Mouse (Mus musculus) cerebellum, adult 18-20 months (tissue): ENCODE results near the gene Chrnb2.
"Not testable (repeated sequence)": the region's sequence is repeated elsewhere in the genome, so short reads cannot be mapped to it uniquely, and the experiment has no call there.

Source experiments
- DNase-seq, 2 experiments: peaks; one replicate each; pipeline ENCODE4 v3.0.0; 2021

The Chrnb2 gene

DNA sequence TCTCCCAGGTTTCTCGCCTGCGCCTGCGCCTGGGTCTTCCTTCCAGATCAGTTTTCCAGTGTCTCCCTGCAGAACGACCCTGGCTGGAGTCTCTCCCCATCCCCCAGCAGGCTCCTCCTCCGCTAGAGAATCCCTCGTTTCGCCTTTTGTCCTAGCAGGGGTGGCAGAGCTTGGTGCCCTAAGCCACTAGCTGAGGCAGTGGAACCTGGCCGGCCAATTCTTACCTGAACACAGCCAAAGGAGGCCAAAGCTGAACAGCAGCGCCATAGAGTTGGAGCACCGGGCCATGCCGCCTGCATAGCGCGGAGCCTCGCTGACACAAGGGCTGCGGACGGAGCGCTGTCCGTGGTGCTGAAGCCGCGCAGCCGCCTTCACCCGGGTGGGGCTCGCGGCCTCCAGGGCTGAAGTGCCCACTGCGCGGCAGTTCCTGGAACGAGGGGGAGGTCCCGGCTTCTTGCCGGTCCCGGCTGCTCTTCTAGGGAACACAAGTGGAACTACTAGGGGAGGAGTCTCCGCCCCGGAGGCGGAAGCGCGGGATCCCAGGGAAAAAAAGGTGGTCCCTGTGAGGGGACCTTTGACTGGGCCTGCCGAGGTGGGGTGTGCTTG lies at the start of gene Chrnb2:
Chrnb2 (minus strand) TSS at position 514 of the 606 bp plus-strand sequence.
- peak; percentile 65 to 74 for DNase-seq

DNA sequence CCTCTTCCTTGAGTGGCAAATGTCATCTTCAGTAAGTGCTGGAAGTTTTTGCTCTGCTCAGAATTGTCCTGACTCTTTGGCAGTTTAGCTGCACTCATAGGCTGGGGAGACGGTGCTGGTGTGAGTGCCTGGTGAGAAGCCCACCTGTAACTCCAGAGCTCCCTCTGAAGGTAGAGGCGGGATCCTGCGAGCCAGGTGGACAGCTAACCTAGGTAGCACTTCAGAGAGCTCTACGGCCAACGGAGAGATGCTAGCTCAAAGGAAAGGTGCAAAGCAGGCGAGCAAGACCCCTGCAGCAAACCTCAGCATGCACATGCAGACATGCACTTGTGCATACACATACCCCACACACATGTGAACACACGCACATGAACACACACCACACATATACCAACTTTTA lies 49.6 kb upstream of the Chrnb2 start:
- DNase-seq: no peak

DNA sequence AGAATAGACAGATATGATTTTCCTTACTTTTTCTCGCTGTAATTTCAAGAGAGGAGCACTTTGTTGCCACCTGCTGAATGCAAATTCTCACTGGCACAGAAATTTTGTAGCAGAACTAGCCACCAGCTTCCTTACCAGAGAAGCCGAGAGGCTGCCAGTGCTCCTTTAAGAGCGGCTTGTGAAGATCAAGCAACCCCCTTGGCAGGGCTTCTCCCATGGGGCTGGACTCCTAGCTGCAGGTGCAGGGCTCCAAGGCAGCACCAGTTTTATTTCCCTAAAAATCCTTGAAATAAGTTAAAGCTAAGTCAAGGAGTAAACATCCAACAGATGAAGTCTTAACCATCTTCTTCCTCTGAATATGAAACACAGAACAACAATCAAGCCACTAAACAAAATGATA lies 47.7 kb upstream of the Chrnb2 start:
- no peak for DNase-seq

DNA sequence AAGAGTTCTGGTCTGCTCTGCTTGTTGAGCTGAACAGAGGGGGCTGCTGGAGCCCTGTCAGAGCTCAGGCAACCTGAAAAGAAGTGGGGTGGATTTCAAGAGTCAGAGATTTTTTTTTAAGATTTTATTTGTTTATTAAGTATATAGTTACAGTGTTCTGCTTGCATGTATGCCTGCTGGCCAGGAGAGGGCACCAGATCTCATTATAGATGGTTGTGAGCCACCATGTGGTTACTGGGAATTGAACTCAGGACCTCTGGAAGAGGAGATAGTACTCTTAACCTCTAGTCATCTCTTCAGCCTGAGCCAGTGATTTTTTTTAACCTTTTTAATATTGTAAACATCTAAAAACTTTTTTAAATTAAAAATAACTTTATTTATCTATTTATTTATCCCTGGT lies 46.4 kb upstream of the Chrnb2 start:
- no peak for DNase-seq

DNA sequence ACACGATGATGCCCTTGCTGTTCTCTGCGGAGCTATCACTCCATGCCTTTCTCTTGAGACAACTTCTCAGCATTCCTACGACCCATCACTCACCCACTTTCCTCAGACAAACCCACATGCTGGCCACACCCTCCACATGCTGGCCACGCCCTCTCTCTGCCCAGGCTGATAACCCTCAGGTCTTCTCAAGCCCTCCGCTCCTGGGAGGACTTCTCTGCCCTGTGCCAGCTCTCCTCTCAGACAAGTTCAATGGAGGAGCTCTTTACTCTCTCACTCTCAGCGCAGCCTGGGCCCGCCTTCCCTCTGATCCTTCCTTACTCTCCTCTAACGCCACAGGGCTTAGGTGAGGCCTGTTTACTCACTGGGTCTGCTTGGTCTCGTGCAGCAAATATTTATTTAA lies 44.2 kb upstream of the Chrnb2 start:
- DNase-seq: no peak

DNA sequence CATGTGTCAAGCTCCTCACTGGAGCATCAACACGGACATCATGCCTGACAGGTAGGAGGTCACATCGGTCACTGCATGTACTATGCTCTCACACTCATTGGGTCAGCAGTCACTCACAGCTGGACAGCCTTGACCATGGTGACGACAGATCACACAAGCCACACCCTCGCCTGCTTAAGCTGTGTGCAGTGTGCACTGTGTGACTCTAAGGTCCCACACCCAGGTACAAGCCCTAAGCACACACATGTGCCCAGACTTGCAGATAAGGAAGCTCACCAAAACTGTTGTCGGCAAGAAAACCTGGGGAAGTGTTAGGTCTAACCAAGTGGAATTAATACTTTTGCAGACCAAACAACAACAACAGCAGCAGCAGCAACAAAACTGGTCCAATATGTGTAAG lies 43.4 kb upstream of the Chrnb2 start:
- DNase-seq: no peak

DNA sequence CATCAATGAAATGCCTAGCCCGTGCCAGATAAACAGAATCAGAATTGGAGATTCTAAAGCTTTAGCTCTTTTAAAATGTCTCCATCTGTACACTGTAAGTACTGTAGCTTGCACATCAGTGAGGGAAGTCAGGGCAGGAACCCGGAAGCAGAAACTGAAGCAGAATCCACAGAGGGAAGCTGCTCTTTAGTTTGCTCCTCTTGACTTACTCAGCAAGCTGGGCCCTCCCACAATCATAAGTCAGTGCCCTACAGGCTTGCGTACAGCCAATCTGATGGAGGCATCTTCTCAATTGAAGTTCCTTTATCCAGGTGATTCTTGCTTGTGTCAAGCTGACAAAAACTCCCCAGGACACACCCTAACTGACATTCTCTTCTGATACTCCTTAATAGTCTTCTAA lies 42.7 kb upstream of the Chrnb2 start:
- no peak for DNase-seq

DNA sequence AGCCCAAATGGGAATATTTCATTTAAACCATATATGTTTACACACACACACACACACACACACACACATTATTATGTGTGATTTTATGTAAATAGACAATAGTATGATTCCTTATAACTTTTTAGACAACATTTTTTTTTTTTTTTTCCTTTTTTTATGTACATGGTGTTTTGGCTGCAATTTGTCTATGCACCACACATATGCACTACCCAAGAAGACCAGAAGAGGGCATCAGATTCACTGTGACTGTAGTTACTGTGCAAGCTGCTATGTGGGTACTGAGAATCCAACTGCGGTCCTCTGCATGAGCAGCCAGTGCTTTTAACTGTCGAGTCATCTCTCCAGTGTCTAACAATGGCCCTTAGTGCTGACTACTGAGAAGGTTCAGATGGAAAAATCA lies 42.3 kb upstream of the Chrnb2 start:
- DNase-seq: no peak

DNA sequence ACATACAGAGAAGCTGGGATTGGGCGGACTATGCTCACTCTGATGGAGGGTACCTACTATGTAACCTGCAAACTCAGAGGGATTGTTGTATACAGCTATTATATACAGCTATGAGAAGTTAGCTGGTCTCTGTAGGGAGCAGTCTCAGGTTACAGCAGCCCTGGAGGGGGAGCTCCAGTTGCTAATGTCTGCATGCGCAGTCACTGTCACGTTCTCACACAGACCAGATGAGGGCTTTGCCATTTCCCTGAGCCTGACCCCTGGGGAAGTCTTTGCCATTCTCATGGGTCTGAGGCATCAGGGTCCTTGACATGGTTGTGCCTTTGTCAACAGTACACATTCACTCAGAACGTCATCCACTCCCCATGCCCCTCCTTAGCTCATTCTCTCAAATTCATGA lies 40.7 kb upstream of the Chrnb2 start:
- no peak for DNase-seq

DNA sequence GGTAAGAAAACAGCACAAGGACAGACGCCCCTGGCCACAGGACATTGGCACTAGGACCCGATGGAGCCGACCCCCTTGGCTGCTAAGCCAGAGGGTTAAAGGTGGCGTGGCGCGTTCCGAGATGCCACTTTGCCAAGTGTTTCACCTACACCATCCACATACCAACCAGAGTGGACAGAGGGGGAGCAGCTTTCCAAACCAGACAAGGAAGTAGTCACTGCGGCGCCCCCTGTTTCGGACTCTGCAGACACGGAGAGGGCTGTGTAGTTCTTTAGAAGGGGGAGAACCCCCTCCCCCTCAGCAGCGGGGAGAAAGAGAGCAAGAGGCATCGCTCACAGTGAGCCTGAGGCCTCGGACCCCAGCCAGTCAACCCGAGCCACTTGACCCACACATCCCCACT lies 38.4 kb upstream of the Chrnb2 start:
- DNase-seq: no peak

DNA sequence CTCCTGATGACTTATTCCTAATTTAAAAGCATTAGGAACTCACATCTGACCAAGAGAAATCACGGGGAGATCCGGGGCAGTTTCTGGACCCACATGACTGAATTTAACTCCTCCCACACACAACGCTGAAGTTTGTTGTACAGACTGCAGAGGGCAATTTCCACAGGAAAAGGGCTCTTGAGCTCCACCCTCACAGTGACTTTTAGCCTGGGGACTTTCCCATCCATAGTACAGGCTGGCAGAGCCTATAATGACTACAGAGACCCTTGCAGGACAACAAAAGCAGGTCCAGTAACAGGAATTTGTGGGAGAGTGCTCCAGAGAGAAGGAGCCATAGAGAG lies 37.0 kb upstream of the Chrnb2 start:
- no peak for DNase-seq

DNA sequence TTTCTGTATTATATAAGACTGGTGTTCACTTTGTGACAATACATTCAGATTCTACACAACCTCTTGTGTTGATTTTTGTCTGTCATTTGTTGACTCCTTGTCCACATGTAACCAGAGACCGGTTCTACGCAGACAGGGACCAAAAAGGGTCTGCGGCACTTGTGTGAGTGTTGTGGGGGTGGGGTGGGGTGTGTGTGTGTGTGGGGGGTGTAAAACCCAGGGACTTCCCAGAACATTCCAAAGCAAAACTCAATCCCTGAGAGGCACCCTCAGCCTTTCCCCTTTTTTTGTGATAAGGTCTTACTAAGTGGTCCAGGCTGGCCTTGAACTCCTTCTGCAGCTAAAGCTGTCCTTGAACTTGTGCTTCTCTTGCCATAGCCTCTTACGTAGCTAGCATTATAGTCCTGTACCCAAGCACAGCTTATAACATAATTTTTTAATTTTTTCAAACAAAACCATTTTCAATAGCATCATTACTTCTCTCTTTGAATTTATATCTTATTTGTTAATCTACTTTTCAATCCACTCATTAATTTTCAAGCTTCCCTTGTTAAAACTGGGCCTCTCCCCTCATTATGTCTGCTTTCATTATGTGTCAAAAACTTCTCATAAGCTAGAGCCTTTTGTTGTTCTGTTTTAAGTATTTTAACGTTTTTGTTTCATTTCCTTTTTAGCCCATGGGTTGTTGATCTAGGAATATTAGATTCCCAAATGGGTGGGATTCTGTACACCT lies 36.5 kb upstream of the Chrnb2 start:
- DNase-seq: no peak

DNA sequence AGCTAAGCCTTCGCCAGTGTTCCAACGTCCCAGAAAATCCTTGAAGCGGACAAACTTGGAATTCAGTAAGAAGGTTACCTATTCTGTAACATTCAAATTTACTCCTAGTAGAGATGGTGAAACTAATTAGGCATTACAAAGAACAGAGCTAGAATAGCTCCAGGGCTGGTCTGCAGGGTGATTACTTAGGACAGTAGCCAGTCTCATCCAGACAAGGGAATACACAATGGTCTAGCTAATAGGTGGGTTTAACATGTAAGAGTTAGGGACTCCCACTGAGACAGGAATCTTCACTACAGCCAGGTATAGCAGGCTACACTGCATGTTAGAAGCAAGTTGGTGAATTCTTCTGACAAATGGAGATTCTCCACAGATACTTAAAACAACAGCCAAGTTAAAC lies 35.6 kb upstream of the Chrnb2 start:
- DNase-seq: not testable (repeated sequence)

DNA sequence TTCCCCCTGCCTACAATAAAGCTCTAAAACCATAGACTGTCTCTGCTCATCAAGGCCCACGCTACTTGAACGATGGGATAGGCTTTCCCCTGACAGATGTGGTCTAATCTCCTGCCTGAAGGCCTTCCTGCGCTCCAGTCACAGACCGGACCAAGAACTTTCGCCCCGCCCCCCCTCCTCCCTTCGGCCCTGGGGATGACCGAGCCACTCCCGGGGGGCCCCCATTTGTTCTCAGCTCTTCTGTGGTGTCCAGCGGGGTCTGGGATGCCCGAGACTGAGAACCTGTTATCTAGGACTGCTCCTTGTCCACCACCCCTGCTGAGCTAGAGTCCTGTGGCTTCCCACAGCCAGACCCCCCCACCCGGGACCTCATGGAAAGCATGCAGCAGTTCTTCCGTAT lies 35.0 kb upstream of the Chrnb2 start:
- DNase-seq: no peak

DNA sequence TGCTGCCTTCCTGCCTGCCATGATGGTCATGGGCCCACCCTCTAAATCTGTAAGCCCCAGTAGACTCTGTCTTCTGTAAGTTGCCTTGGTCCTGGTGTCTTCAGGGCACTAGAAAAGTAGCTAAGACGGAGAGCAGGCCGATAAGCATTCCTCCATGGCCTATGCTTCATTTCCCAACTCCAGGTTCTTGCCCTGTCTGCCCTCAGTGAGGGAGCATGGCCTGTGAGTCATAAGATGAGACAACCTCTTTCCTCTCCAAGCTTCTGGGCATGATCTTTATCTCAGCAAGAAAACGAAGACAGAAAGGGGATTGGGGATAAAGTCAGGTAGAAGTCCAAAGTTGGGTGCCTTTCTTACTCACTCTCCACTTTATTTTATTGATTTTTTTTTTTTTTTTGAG lies 34.1 kb upstream of the Chrnb2 start:
- no peak for DNase-seq

DNA sequence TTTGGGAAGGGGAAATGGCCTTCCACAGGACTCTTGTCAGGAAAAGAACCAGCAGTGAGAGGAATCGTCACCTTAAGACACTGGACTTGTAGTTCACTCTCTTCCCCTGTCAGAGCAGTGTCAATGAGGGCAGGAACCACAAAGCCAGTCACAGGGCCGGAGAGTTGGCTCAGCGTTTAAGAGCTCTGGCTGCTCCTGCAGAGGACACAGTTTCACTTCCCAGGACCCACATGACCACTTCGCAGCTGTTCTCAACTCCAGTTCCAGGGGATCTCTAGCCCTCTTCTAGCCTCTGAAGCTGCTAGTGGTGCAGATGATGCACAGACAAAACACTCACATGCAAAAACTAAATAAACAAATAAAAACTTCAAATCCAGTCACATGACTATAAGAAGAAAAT lies 31.9 kb upstream of the Chrnb2 start:
- DNase-seq: no peak

DNA sequence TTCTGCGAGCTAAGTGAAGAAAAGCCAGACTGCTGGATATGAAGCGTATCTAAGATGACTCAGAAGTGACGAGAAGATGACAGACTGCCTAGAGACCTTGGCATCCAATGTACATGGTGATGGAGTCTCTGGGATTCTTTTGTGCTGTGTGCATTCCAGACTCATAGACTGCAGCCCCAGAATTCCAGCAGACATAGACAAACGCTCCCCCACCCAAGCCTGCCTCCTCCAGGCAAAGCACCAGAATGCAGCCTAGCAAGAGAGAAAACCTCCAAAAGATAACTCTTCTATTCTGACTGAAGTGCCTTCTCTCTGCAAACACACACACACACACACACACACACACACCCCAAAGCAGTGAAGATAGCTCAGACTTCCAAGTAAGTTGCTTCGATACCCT lies 31.3 kb upstream of the Chrnb2 start:
- no peak for DNase-seq

DNA sequence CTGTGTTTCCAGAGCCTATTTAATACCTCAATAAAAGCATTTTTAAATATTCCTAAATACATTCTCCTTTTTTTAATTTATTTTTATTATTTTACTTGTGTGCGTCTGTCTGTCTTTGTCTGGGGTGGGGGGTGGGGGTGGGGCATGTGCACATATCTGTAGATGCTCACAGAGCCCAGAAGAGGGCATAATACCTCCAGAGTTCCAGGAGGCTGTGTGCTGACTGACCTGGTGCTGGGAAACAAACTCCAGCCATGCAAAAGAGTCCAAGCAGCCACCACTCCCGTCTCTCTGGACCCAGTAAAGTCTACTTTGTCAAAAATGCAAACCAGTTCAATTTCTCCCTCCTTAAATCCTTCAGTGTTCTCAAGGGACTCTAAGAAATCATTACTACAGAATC lies 30.2 kb upstream of the Chrnb2 start:
- DNase-seq: no peak

DNA sequence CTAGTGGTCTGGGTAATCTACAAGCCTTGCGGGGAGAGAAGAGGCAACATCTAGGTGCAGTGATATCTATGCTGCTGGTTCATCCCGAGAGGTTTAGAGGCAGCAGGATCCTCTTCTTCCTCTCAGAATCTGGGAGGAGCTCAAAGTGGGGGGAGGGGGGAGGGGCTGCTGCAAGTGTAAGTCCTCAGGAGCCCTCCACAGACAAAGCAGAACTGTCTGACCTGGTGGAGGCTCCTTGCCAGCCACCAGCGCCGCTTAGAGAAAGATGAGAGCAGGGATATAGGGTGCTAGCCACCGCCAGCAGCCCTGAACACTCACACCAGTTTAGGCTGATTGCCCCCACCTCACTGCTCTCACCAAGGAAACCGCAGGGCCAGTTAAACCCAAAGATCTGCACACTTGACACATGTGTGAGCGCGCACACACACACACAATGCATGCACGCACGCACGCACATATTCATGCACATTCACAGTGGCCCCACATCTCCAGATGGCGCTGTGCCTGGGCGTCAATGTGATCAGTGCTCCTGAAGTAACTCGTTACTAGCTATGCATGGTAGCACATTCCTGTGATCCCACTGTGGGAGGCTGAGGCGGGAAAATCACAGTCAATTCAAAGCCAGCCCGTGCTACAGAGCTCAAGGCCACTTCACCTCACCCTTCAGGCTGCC lies 24.4 kb upstream of the Chrnb2 start:
- no peak for DNase-seq

DNA sequence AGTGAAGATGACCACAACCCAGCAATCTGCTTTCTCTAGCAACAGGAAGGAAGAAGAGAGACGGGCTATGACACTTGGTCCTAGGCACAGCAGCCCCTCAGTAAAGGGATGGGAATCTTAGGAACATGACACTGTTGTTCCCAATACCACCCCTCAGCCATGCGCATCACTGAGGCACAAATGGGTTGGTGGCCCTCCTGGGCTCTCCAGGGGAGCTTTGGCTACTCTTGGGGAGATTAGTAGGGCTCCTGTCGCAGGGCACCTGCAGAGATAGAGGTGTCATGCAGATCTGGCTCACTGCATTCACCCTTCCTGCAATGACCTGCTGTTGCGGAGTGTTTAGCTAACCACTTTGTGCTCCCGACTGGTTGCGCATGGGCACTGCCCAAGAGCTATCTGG lies 21.8 kb upstream of the Chrnb2 start:
- DNase-seq: no peak

DNA sequence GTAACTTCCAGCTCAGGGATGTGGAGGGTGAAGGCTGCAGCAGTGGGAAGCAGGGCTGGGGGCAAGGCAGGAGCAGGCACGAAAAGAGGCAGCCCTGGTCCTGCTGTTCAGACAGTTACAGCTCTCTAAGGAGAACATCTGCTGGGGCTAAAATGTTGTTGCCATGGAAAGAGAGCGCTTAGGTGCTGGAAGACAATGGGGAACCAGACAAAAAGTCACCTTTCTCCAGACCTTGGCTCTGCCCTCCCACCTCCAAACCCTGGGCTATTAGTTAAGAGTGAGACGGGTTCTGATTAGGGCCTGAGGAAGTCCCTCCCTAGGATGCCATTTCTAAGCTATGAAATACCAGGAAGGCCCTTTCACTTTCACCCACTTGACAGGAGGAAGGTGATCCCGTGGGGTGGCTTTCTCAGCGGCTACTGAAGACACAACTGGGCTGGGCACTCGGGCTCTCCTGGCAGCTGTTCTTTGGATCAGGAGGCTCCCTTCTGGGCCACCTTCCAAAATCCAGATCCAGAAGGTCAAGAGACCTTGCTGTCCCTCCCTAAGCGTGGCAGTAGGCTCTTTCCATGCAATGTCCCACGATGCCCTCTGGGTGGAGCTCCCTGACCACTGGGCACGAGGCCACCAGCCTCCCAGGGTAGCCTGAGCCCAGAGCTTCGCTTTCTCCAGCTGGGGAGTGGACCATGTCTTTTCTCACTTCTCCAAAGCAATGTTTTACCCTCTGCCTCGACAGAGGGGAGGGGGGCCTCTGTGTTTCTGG lies 20.7 kb upstream of the Chrnb2 start:
- peak; percentile 71 to 76 for DNase-seq

DNA sequence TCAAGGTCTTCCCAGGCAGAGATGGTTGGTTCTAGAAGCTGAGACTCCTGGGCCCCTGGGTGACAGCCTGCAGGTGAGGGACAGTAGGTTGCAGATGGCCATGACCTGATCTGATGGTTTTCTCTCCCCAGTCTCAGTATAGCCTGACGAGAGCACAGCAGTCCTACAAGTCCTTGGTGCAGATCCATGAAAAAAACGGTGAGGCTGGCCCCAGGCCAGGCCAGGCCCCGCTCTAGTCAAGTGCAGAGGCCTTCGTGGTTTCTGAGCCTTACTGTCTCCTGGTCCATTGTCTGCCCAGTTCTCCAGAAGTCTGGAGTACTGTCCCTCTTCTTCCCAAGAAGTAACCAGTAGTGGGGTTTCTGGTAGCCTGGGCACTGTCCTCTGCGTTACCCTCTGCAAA lies 17.2 kb upstream of the Chrnb2 start:
- no peak for DNase-seq

DNA sequence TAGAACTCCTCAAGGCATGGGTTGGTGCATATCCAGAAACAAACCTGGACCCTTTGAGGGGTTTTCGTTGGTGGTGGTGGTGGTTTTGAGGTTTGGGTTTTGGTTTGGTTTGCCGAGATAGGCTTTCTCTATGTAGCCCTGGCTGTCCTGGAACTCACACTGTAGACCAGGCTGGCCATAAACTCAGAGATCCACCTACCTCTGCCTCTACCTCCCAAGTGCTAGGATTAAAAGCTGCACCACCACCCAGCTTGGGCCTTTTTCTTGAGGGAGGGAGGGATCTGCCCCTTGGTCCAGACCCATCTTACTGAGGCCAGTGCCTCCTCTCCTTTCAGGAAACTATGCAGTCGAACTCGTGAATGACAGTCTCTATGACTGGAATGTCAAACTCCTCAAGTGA lies 15.7 kb upstream of the Chrnb2 start:
- DNase-seq: no peak

DNA sequence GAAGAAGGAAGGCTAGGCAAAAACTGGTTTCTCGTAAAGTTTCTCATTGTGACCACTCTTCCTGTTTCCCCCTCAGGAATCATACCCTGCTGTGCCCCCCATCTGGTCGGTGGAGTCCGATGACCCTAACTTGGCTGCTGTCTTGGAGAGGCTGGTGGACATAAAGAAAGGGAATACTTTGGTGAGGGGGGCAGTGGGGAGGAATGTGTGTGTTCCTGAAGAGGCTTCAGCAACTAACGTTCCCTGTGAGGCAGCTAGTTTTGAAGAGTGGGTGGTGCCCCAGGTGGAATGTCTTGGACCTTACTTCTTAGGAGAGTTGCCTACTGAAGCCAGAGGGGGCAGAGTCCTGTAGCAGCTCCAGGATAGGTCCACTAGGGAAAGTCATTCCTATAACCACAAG lies 11.6 kb upstream of the Chrnb2 start:
- DNase-seq: no peak
